Mouse (Mus musculus) C2C12 (cell line): ENCODE data around the gene Ell. TPM values are rescaled to one million over a fixed set of nuclear protein-coding genes. Genes with fewer than 3 reads are reported as not detected.
A peak's percentile ranks its signal among the peaks of the same experiment; 100 is the strongest.

ENCODE experiments used
- H3K27me3 ChIP-seq: one replicate; pipeline ENCODE4 v1.6.1; 2011; ENCODE audit not compliant: control insufficient read depth, insufficient read depth, insufficient read length
- H3K36me3 ChIP-seq: one replicate; pipeline ENCODE4 v1.6.1; 2011; ENCODE audit not compliant: control insufficient read depth, insufficient read depth
- H3K4me3 ChIP-seq: one replicate; pipeline ENCODE4 v1.5.1; 2011; ENCODE audit warnings: mild to moderate bottlenecking, control low read depth; ENCODE audit not compliant: poor library complexity, insufficient read depth, severe bottlenecking
- H3K79me2 ChIP-seq: one replicate; pipeline ENCODE4 v1.6.1; 2011; ENCODE audit not compliant: control insufficient read depth, insufficient read depth
- H3K79me3 ChIP-seq: one replicate; pipeline ENCODE4 v1.6.1; 2011; ENCODE audit warnings: low read depth, control low read depth
- H3ac ChIP-seq: one replicate; pipeline ENCODE3; 2011; ENCODE audit warnings: low read depth; ENCODE audit not compliant: control insufficient read depth, insufficient read length
- CEBPB ChIP-seq: IDR thresholded peaks from one replicate; pipeline ENCODE4 v1.6.1; 2011; ENCODE audit warnings: low read depth, mild to moderate bottlenecking, control low read depth, moderate library complexity
- CTCF ChIP-seq: IDR thresholded peaks from one replicate; pipeline ENCODE4 v1.5.1; 2011; ENCODE audit not compliant: control insufficient read depth, insufficient read depth, insufficient read length
- FOSL1 ChIP-seq: IDR thresholded peaks from one replicate; pipeline ENCODE4 v1.8.0; 2011; ENCODE audit warnings: mild to moderate bottlenecking, low read length; ENCODE audit not compliant: poor library complexity, insufficient read depth, severe bottlenecking
- MAX ChIP-seq: IDR thresholded peaks from one replicate; pipeline ENCODE4 v1.6.1; 2011; ENCODE audit warnings: mild to moderate bottlenecking, control low read depth
- MYOD1 ChIP-seq: IDR thresholded peaks from one replicate; pipeline ENCODE4 v1.6.1; 2011; ENCODE audit warnings: low read depth; ENCODE audit not compliant: control insufficient read depth, insufficient read length
- MYOG ChIP-seq: IDR thresholded peaks from one replicate; pipeline ENCODE4 v1.6.1; 2011; ENCODE audit not compliant: control insufficient read depth, insufficient read length; ENCODE audit errors: extremely low read depth
- USF1 ChIP-seq: IDR thresholded peaks from one replicate; pipeline ENCODE4 v1.6.1; 2011; ENCODE audit warnings: low read depth, mild to moderate bottlenecking, control low read depth, moderate library complexity
- polyA plus RNA-seq: library from polyadenylated mRNA; unstranded; fragments of >200 nt; fragmentation: generic; extraction: Trizol; gene quantifications from one replicate; pipeline ENCODE4 v1.2.1, GENCODE M21; 2012; ENCODE audit warnings: missing spikeins

Ell gene
- polyA plus RNA-seq, 1 experiment, result 12.3 TPM

- Histone ChIP-seq H3ac (peak overlapping the region; percentile 81), H3K36me3 (peaks cover 18% of the 10 kb centered on the region), H3K27me3 (no peaks in the 10 kb centered on the region), H3K4me3 (peak overlapping the region; percentile 98), H3K79me3 (peaks cover 45% of the 10 kb centered on the region), H3K79me2 (peaks cover 56% of the 10 kb centered on the region)
- TF ChIP-seq FOSL1 (no peak), MYOG (no peak), CTCF (no peak), MAX (no peak), USF1 (no peak), MYOD1 (no peak), CEBPB (no peak)
These were observed 803 bp downstream of the Ell start for GRCm38 (mm10) chr8:70540013-70540506.

- H3K79me2 ChIP-seq, result peaks cover 61% of the 10 kb centered on the region
- H3K27me3 ChIP-seq, result no peaks in the 10 kb centered on the region
- peaks cover 13% of the 10 kb centered on the region for H3K36me3 ChIP-seq
- peak; percentile 77 for TF ChIP-seq MAX
- no peak for TF ChIP-seq USF1
- TF ChIP-seq CTCF, result no peak
- no peak for TF ChIP-seq CEBPB
- TF ChIP-seq MYOD1, result no peak
- no peak for TF ChIP-seq FOSL1
- H3K4me3 ChIP-seq, result peak overlapping the region; percentile 98
- H3ac ChIP-seq, result peak overlapping the region; percentile 81
- peaks cover 50% of the 10 kb centered on the region for H3K79me3 ChIP-seq
These were observed 1.3 kb downstream of the Ell start for GRCm38 (mm10) chr8:70540507-70541071.

GRCm38 (mm10) chr8:70541081-70541480 is 1.8 kb downstream of the Ell start:
- peaks cover 66% of the 10 kb centered on the region for H3K79me2 ChIP-seq
- peaks cover 10% of the 10 kb centered on the region for H3K36me3 ChIP-seq
- no peaks in the 10 kb centered on the region for H3K27me3 ChIP-seq
- no peak for TF ChIP-seq MYOG
- TF ChIP-seq MAX, result no peak
- TF ChIP-seq MYOD1, result no peak
- no peak for TF ChIP-seq FOSL1
- no peak for TF ChIP-seq USF1
- TF ChIP-seq CTCF, result no peak
- no peak for TF ChIP-seq CEBPB
- H3K4me3 ChIP-seq, result no peak overlapping the region
- peak overlapping the region; percentile 64 for H3ac ChIP-seq
- peaks cover 55% of the 10 kb centered on the region for H3K79me3 ChIP-seq

- peak; percentile 87 for TF ChIP-seq CEBPB
- TF ChIP-seq MYOG, result no peak
- H3K36me3 ChIP-seq, result peaks cover 6% of the 10 kb centered on the region
- H3K79me2 ChIP-seq, result peaks cover 98% of the 10 kb centered on the region
- no peak overlapping the region for H3ac ChIP-seq
- peaks cover 84% of the 10 kb centered on the region for H3K79me3 ChIP-seq
- H3K27me3 ChIP-seq, result no peaks in the 10 kb centered on the region
- no peak overlapping the region for H3K4me3 ChIP-seq
These were observed 5.0 kb downstream of the Ell start for GRCm38 (mm10) chr8:70544200-70544687.

- peaks cover 8% of the 10 kb centered on the region for H3K36me3 ChIP-seq
- peaks cover 100% of the 10 kb centered on the region for H3K79me2 ChIP-seq
- H3K79me3 ChIP-seq, result peaks cover 88% of the 10 kb centered on the region
- no peak for TF ChIP-seq FOSL1
- TF ChIP-seq CTCF, result no peak
- no peak for TF ChIP-seq MAX
- no peak for TF ChIP-seq CEBPB
- TF ChIP-seq USF1, result no peak
- TF ChIP-seq MYOG, result no peak
- no peaks in the 10 kb centered on the region for H3K27me3 ChIP-seq
- no peak overlapping the region for H3K4me3 ChIP-seq
- no peak overlapping the region for H3ac ChIP-seq
These were observed 7.2 kb downstream of the Ell start for GRCm38 (mm10) chr8:70546412-70546811.

- Histone ChIP-seq H3K79me2 (peaks cover 100% of the 10 kb centered on the region), H3K36me3 (peaks cover 8% of the 10 kb centered on the region), H3K79me3 (peaks cover 84% of the 10 kb centered on the region), H3K4me3 (no peak overlapping the region), H3ac (no peak overlapping the region), H3K27me3 (no peaks in the 10 kb centered on the region)
- TF ChIP-seq MYOD1, result no peak
- no peak for TF ChIP-seq MYOG
- no peak for TF ChIP-seq MAX
- no peak for TF ChIP-seq CTCF
- TF ChIP-seq FOSL1, result no peak
- no peak for TF ChIP-seq CEBPB
- TF ChIP-seq USF1, result no peak
These were observed 8.5 kb downstream of the Ell start for GRCm38 (mm10) chr8:70547762-70548161.
